Mouse (Mus musculus) frontal cortex, adult 2 months (tissue): ENCODE data around the gene Cdhr3. TPM values are rescaled to one million over a fixed set of nuclear protein-coding genes. Genes with fewer than 3 reads are reported as not detected.
"Not testable (repeated sequence)": the region's sequence is repeated elsewhere in the genome, so short reads cannot be mapped to it uniquely, and the experiment has no call there.

Source experiments
- DNase-seq, 2 experiments: peaks; one replicate each; pipeline ENCODE4 v3.0.0; 2022; ENCODE audit warnings: low spot score in 1 of 2; ENCODE audit errors: extremely low spot score in 1 of 2
- polyA plus RNA-seq: library from polyadenylated mRNA; depleted of rRNA; stranded (reverse); fragments of >200 nt; gene quantifications from 2 replicates; pipeline ENCODE4 v1.2.3, GENCODE M21; 2012

Gene Cdhr3
- polyA plus RNA-seq, 1 experiment = 8.8 TPM

DNA sequence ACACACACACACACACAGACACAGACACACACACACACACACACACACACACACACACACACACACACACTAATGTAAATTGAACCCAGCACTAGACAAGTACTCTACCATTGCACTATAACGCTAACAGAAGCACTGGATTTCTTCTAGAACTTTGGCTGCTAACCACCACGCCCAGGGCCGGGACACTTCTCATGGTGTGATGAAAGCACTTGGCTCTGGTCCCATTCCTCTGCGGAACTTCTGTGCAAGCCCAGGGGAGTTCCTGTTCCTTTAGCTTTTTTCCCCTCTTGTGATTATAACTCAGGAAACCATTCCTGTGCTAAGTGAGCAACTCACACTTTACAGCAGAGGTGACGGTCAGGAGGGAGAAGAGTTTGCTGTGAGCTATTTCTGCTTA is 9.3 kb downstream of the Cdhr3 start:
- no peak for DNase-seq

DNA sequence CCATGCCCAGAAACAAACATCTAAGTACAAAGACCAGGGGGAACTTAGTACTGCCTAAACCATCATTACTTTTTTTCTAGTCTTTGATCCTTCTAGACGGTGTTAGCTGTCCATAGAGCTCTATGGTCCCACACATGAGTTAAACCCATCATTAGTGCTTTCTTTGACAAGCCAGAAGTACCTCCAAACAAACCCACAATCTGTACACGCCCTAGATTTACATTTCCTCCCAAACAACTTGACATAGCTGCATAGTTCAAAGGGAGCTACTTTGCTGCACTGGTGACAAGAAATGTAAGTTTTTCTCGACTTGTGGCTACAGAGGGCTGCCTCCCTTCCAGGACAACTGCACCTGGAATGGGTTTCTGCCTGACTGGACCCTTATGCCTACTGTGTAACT is 16.4 kb downstream of the Cdhr3 start:
- DNase-seq = no peak

DNA sequence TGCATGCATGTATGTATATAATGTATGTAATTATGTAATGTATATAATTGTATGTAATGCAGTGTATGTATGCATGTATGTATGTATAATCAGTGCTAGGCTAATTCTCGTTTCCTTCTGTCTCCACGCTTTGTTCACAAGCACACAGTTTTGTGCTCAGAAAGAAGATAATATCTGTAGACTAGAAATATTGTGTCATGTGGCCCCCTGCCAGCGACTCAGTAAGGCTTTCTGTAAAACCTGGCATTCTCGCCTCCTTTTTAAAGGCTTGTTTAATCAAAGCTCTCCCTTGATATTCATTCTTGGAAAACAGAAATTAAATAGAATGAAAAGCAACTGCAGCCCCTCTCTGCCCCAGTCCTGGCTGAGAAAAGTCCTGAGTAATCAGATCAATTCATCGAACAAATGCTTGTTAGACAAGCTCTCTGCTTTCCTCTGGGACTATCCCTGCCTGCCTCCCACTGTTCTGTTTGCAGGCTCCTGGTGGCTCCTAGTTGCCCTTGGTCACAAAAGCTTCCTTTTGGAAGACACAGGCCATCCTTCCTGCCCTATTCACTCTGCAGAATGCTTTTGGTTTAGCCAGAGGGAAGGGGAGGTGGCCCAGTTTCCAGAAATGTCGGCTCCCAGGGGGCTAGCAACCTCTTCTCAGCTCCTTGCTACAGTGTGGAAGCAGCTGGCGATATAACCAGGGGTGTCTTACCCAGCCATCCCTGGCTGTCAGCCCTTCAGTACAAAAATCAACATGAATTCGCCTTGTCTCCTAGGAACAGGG is 20.6 kb downstream of the Cdhr3 start:
- DNase-seq = peak; percentile 20 to 48

DNA sequence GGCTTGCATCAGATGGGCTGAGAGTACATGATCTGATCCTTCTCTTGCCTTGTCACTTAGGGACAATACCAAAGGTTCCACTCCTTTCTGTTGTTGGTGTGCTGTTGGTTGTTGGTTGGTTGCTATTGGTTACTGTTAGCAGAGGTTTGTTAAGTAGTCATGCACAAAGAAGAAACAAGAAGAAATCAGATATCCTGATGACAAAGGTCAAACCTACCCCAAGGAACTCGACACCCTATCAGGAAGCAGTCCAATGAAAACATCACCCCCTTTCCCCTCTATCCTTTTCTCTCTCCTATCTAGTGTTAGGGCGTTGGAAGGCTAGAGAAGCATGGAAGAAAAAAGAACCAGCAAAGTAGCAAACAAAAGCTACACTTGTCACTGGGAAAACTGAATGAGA is 23.7 kb downstream of the Cdhr3 start:
- DNase-seq = no peak

DNA sequence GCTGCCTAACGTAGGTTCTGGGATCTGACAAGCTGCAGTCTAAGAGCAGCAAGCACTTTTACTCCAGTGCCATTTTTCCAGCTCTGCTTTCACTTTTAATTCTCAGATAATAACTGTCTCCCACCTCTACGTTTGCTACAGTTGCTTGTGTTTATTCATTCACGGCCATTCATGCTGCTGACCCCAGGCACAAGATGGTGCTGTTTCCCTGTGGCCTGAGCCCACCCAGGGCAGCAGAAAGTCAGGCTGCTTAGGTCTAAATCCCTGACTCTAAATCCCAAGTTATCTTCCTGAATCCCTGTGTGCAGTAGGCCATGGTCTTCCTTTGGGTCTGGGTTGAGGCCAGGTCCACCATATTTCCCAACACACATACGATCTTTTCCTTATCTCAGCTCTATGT is 26.3 kb downstream of the Cdhr3 start:
- no peak for DNase-seq

DNA sequence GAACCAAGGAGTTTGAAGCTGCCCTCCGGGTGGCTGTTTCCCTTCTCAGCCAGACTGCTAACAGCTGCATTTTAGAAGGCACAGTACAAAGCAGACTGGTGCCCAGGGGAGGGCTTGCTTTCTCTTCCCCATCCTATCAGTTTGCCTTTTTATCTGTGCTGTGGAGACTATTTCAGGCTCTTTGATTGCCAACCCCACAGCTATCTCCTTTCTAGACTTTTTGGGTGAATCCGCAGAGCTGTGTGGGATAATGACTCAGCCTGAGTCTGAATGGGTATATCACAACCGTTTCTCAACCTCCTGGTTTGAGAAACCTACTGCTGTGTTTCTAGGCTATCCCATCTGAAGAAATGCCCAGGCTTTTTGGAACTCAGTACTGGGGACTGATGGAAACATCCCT is 27.5 kb downstream of the Cdhr3 start:
- DNase-seq = peak in 1 of 2 experiments; percentile 67

DNA sequence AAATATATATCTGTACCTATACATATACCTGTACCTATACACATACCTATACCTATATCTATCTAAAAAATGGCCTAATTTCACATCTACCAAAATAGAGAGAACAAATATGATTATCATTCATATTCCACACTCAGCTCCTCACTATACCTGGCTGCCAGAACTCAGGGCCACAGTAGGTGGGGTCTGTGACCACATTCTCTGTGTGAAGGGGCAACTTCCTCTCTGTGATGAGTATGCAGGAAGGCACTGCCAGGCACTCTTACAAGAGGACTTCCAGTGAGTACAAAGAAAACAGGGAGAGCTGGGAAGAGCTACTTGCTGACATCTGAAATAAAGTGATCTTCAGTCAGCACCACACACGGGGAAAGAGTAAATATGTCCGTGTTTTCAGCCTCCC is 28.4 kb downstream of the Cdhr3 start:
- DNase-seq = no peak

DNA sequence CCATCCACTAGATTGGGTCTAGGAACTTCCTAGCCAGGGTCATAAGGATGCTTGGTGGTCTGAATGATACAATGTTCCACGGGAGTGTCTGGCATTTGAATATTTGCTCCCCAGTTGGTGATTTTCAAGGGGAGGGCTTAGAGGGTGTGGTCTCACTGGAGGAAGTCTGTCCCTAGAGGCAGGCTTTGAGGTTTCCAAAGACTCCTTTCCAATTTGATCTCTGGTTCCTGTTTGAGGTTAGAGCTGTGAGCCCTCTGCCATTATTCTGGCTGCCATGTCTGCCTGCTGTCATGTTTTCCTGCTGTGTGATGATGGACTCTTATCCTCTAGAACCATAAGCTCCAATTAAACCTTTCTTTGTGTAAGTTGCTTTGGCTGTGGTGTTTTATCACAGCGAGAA is 29.4 kb downstream of the Cdhr3 start:
- no peak for DNase-seq

DNA sequence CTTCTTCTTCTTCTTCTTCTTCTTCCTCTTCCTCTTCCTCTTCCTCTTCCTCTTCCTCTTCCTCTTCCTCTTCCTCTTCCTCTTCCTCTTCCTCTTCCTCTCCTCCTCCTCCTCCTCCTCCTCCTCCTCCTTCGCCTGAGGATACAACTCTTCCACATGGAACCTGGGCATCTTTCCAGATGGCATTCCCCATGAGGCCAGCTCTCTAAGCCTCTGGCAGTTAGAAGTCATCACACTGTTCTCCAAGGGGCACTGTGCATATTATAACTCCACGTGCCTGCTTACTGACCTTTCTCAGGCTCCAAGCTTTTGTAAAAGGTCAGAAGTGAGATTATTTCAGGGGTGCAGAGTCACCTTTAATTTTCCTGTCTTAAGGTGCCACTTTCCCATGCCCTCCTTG is 30.3 kb downstream of the Cdhr3 start:
- DNase-seq = not testable (repeated sequence)

DNA sequence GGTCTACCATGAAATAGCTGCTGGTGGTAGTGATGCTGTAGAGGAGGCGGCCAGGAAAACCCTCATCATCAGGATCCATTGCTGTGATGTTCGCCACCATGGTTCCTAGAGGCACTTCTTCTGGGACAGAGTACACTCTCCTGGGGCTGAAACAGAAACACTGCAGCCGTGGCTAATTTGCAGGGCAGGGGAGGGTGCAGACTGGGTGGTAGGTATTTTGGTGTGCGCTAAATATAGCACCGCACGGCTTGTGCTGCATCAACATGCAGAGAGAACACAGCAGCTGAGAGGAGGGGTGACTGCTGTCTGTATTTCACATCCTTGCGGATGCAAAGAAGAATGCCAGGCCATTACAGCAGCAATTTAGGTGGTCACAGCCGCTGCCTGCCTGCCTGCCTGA is 31.0 kb downstream of the Cdhr3 start:
- DNase-seq = peak; percentile 63 to 70

DNA sequence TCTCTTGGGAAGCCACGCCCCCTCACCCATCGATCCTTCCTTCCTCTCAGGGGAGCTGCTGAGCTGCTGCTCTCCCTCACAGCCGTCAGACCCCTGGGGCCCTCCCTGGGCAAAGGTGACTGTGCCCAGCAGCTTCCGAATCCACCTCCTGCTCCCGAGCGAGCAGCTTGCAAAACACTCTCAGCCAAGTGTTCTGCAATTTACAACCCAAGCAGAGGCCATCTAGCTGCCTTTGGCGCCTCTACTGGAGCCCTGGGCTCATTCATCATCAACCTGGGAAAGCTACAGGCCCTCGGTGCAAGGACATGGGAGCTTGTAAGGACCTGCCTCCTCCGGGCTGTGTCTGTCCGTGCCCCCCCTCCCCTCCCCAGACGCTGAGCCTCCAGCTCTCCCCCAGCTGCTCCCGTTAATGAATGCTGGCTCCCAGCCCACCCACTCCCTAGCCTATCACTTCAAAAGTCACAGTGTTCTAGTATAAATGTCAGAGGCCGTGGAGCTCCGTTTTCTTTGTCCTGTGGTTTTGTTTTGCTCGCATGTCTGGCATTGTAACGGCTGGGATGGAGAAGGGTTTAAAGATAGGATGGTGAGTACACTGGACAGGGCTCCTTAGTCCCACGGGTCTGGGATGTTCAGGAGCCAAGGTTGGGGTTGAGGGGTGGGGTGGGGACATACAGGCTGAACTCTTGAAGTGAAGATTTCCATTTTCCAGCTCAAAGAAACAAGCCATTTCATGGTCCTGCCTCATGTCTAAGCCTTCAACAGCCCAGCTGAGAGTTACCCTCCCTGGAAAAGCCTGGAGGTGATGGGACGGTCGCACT is 35.2 kb downstream of the Cdhr3 start:
- DNase-seq = no peak

DNA sequence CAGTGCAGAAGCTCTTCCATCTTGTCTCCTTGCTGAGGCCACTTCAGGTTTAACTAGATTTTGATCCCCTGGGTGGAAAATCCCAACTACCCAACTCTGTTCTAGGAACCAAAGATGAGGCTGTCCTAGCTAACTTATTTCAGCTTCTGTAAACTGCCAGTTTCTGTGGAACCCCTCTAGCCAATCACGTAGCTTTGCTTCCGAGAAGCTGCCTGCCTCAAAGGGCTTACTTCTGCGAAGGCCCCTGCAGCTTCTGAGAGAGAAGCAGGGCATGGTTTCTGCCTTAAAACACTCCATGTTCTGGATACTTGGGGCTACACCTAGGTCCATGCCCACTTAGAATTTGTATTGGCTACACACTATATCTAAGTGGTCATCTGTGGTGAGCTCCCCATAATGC is 36.1 kb downstream of the Cdhr3 start:
- DNase-seq = no peak

DNA sequence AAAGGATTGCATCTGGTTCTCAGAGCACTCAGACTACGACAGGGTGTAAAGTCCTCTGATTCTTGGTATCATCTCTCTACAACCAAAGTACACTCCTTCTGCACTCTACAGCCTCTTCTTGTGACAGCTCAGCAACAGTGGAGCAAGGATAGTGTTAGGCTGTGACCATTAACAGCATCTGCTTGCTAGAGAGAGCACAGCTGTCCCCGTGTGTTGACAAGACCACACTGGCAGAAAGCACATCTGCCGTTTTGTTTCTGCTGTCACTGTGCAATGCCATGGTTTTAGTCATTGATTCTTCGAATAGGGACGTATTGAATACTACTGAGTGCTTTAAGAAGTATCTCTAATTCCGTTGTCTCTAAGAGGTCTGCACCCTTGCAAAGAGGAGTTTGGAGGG is 36.6 kb downstream of the Cdhr3 start:
- no peak for DNase-seq

DNA sequence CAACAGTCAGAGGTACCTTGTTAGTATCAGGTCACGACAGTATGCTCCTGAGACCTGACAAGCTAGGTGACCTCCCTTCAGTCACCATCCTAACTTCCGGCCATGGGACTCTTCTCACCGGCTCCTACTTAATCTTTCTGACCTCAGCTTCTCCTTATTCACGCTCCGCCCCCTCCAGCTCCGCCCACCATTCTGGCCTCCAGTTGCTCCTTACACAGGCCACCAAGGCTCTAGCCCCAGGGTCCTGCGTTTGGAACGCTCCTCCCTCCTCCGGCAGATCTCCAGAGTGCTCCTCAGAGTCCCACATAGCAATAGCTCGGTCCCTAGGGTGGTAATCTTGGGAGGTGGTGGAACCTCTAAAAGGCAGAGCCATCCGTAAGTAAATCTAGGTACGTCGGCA is 38.9 kb downstream of the Cdhr3 start:
- no peak for DNase-seq

DNA sequence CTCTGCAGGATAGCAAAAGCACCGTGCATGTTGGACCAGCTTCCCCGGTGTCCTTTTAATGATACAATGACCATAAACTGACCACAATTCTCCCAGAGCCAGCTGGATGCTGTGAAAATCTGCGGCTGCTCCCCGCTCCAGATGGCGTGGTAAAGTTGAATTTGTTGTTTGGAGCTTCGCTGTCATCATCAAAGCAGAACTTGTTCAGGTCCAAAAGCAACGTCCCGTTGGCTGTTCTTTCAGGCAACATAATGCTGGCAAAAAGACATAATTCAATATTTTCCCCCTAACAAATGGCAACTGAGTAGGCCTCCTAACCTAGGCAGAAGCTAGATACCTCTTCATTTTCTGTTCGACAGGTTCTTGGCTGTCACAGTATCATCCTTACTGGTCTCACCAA is 39.4 kb downstream of the Cdhr3 start:
- no peak for DNase-seq

DNA sequence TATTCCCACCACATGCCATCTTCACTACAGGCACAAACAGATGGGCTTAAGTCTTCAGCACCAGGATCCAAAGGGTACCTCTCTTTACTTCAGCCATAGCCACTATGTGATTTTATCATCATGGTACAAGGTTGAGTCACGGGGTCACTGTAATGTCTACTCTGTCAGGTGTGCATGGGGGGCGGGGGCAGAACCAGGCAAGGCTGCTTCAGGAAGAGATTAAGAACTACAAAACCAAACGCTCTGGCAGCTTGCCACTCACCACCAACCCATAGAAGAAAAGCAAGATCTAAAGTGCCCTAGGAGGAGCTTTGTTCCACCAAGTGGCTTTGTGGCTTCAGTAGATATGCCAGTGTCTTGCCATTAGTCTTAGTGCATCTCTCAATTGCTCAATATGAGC is 44.3 kb downstream of the Cdhr3 start:
- no peak for DNase-seq

DNA sequence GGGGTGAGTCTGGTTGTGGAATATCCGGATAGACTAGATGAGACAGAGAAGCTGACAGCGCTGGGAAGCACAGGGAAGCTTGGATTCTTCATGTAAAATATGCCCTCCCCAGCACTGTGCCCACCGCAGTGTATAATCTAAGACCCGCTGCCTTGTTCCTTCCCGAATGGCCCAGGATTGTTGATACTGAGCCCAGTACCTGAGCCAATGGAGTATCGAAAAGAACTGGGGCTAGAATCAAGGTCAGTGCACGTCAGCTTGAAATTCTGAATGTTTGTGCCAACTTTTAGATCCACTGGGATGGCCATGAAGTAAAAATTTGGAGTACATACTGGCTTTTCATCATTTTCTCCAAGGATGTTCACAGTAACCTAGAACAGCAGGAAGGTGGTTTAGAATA is 46.2 kb downstream of the Cdhr3 start:
- no peak for DNase-seq

DNA sequence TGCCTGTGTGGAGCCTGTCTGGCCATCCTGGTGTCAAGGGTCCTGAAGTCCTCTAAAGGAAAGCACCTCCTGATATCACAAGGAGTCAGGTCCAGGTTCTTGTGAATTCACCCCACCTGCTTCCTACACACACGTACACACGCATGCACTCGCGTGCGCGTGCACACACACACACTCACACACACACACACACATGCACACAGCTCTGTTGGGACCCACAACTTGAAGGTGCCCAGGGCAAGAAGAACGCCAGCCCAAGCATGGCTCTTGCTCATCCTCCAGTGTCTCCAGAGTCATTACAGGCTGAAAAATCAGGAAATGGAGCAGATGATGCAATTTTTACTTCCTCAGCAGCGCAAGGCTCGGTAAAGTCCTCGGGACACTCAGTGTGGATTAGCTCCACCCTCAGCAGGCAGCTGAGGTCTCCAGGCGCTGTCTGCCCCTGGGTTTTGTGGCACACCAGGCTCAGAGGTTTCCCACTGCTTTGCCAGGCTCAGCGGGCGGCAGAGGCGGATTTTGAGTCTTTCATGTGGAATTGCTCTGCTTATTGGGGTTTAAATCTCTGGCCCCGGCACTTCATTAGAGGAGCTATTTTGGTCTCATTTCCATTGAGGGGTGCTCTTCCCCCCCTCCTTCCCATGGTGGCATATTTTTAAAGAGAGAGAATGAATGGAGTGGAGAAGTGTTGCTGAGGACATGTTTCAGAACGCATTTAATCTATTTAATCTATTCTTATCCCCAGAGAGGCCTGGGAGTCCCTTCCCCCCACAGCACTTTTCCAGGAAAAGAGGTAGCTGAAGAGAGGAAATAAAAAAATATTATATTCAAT is 46.9 kb downstream of the Cdhr3 start:
- no peak for DNase-seq

DNA sequence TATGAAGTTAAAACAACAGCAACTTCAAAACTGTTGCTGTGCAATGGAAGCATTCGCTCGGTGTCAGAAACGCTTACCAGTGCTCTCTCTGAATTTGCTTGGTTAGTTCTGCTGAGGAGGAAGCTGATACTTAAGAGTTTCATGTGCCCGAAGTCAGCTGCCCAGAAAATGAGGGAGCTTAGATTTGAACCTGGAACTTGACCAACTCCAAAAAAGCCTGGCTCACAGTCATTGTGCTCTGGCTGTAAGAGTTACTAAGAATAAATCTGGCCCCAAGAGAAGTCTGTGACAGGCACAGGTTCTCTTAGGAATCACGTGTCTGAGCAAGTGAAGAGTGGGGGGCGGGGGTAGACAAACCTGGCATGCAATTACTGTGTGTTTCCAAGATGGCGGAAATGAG is 51.2 kb downstream of the Cdhr3 start:
- DNase-seq = no peak

DNA sequence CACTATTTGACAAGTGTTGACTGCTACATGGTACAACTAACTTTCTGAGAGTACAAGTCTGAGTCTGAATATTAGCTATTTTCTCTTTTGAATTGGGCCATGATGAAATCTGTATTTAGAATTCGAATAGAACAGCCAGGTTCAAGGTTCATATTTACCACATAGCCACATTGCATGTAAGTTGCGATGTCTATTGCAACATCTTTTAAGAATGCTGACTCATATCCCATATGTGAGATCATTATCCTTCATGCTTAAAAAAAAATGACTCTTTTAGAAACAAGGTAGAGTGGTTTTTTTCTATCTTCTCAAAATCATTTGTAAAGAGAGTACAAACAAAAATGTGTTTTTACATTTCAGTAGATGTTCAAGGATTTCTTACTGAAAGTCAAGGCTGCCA is 51.9 kb downstream of the Cdhr3 start:
- no peak for DNase-seq

DNA sequence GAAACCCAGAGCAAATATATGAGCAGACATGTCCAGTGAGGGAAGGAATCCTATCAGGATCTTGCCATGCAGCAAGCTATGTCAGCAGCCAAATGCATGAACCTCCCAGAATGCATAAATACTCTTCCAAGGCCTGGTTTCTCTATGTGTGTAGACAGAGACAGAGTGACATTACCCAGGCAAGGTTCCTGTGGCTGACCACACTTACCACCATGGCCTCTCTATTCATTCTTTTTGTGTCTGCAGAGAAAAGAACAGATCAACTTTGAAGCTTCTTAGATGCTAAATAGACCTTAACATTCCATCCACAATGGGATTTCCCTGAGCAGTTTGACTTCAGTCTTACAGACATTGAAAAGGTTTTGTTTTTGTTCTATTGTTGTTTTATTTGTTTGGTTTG is 54.0 kb downstream of the Cdhr3 start:
- no peak for DNase-seq
